Mouse (Mus musculus): ENCODE results near the gene Pdcd2.
"Not testable (repeated sequence)": the region's sequence is repeated elsewhere in the genome, so short reads cannot be mapped to it uniquely, and the experiment has no call there.

The Pdcd2 gene

GRCm38 (mm10) chr17:15526986-15527810, at the start of gene Pdcd2:
Gene Pdcd2, minus strand, starts transcription at chr17:15527301.
- DNase-seq (ENCODE audit: low read depth) = peak; percentile 87

GRCm38 (mm10) chr17:15575056-15575455, 48.0 kb upstream of the Pdcd2 start:
- DNase-seq (ENCODE audit: low read depth) = no peak

DNA sequence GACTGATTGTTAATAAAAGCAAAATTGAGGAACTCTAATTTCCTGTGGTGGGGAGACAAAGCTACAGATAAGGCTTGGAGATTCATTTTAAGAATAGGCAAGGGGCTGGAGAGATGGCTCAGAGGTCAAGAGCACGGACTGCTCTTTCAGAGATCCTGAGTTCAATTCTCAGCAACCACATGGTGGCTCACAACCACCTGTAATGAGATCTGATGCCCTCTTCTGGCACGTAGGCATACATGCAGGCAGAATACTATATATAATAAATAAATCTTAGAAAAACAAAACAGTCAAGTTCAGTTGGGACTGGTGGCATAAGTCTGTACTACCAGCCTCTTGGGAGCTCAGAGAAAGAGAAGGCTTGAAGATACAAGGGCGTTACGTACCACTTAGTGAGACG, 39.8 kb upstream of the Pdcd2 start:
- DNase-seq (ENCODE audit: low read depth) = no peak

DNA sequence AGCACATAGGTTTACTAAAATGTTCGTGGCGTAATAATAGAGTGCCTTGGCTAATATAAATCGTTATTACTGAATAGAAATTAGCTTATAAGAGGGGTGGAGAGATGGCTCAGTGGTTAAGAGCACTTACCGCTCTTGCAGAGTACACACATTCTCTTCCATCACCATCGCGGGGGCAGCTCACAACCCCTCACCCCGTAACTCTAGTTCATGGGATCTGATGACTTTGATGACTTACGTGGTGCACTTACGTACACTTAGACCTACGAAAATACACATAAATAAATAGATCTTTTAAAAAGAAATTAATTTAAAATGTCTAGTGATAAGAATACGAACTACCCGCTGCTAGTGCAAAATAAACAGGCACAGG, 37.8 kb upstream of the Pdcd2 start:
- DNase-seq (ENCODE audit: low read depth) = no peak

- DNase-seq (ENCODE audit: low read depth) = peak; percentile 96
These were observed 37.2 kb upstream of the Pdcd2 start, which contains the start of gene Prdm9 for GRCm38 (mm10) chr17:15564014-15564927. Gene Prdm9, minus strand, starts transcription at chr17:15564354.

GRCm38 (mm10) chr17:15559946-15560345, 32.8 kb upstream of the Pdcd2 start:
- DNase-seq (ENCODE audit: low read depth) = no peak

DNA sequence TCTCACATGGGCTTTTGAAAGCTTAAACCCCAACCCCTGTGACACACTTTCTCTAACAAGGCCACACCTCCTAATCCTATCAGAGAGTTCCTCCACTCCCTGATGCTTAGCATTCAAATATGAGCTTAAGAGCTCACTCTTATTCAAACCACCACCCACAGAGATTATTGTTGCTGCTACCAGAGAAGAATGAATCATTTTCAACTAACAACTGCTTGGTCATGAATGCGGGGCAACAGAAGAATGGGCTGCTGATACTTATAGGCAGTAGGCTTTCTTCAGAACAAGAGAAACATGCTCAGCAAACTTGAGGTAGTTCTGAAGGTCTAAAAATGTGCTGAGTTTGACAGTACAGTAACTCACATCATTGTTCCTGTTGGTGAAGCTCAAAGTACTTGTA, 22.6 kb upstream of the Pdcd2 start:
- no peak for DNase-seq (ENCODE audit: low read depth)

DNA sequence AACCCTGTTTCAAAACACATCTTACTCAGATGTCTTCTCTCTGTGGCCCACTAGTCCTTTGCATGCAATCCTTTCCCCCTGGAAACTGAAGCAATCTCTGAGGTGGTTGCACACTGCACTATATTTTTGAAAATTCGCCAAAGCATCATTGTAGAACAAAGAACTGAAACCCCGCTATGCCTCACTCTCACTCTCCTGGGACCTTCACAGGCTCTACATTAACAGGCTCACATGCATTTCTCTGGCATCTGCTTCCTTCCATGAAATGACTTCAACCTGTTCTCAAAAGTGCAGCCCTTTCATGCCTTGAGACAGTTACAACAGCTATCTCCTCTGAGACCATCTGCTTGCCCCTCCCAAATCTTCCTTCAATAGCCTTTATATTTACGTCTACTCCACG, 19.3 kb upstream of the Pdcd2 start:
- DNase-seq (ENCODE audit: low read depth) = no peak

DNA sequence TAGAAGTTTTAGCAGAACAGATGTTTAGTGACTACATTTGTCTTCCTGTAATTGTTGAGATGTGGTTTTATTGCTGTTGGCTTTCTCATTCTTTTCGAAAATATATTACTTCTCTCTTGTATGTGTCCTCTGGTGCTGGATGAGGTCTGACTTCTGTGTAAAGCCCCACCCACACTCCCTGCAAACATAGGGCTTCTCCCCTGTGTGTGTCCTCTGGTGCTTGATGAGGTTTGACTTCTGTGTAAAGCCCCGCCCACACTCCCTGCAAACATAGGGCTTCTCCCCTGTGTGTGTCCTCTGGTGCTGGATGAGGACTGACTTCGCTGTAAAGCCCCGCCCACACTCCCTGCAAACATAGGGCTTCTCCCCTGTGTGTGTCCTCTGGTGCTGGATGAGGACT, 16.8 kb upstream of the Pdcd2 start:
- not testable (repeated sequence) for DNase-seq (ENCODE audit: low read depth)

DNA sequence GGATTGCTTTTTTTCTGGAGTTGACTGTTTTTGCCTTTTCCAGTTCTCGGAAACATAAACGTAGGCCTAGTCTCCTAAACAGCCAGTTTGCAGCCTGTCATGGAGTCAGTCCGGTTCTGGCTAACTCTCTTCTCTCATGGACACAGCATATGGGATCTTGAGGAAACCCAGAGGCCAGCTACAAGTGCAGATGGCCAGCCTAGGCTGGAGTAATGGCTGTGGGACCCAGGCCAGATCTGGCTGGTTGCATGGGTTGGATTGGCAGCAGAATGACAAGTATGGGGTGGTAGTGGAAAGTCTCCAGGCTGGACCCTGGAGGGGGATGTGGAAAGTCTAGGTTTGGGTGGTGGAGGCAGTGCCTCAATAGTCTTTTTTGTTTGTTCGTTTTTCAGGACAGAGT, 13.2 kb upstream of the Pdcd2 start:
- DNase-seq (ENCODE audit: low read depth) = no peak

GRCm38 (mm10) chr17:15536457-15536904, 9.4 kb upstream of the Pdcd2 start:
- DNase-seq (ENCODE audit: low read depth) = no peak

DNA sequence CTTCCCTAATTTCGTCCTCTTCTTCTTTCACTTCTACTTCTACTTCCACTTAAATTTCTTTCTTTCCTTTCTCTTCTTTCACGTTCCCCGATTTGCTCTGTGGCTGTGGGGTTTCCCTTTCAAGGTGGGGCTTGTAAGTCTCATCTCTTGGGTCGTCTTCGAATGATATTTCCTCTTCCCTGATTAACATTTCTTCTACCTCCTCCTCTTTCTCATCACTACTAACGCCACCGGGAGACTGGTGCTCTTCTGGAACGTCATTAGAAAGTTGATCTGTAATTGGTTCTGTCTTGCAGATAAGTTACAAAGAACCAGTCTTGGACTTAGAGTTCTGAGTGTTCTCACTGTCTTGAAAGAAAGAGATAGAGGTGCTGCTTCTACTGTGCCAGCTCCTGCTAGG, 8.8 kb upstream of the Pdcd2 start:
- no peak for DNase-seq (ENCODE audit: low read depth)

DNA sequence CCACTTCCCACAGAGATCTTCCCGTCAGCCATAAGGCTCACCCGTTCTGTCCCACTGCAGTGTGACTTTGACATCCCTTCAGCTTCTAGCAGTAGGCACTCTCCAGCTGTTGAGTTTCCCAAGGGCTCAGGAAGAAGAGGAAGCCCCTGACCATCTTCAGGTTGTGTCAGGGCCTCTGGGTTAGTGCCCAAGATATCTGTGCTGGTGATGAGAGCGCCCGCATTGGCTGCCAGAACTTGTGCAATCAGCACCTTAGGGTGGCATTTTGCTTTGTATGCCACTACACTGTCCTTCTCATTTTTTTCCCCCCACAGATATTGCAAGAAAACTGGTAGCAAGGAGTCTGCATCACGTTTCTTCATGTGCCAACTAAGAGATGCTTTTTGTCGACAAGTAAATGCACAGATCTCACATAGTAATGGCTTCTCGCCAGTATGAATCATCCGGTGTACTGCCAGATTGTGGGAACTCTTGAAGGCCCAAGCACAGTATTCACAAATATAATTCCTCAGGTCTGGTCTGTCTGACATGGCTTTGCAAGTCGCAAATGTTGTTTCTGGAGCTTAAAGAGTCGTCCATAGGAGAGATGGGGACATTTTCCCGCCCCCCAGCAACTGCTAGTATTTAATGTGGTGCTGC, 8.2 kb upstream of the Pdcd2 start:
- DNase-seq (ENCODE audit: low read depth) = peak; percentile 52

- DNase-seq (ENCODE audit: low read depth) = no peak
These were observed 3.0 kb upstream of the Pdcd2 start for GRCm38 (mm10) chr17:15530141-15530540.

DNA sequence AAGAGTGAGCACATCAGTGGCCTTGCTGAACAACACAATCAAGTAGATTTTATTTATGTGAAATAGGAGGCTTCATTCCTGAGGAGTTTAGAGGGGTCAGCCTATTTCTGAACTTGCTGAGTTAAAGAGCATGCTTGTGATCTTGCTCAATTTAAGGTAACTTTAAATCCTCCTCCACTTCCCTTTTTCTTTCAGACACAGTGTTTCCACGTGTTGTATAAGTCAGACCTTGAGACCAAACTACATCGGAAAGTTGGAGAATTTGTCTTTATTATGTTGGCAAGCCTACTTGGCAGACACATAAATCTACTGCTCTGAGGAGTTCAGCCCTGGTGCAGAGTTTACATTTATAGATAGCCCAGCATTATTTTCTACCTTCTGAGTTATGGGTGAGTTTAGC, 1.8 kb upstream of the Pdcd2 start:
- no peak for DNase-seq (ENCODE audit: low read depth)

GRCm38 (mm10) chr17:15527811-15528136, 673 bp upstream of the Pdcd2 start:
- DNase-seq (ENCODE audit: low read depth) = no peak

- no peak for DNase-seq (ENCODE audit: low read depth)
These were observed 797 bp downstream of the Pdcd2 start for GRCm38 (mm10) chr17:15526304-15526703.

GRCm38 (mm10) chr17:15518766-15519165, 8.3 kb downstream of the Pdcd2 start:
- DNase-seq (ENCODE audit: low read depth) = no peak

- DNase-seq (ENCODE audit: low read depth) = no peak
These were observed 8.9 kb downstream of the Pdcd2 start for GRCm38 (mm10) chr17:15518186-15518585.

- DNase-seq (ENCODE audit: low read depth) = no peak
These were observed 9.3 kb downstream of the Pdcd2 start for GRCm38 (mm10) chr17:15517776-15518175.

- no peak for DNase-seq (ENCODE audit: low read depth)
These were observed 16.4 kb downstream of the Pdcd2 start for GRCm38 (mm10) chr17:15510694-15511093.

DNA sequence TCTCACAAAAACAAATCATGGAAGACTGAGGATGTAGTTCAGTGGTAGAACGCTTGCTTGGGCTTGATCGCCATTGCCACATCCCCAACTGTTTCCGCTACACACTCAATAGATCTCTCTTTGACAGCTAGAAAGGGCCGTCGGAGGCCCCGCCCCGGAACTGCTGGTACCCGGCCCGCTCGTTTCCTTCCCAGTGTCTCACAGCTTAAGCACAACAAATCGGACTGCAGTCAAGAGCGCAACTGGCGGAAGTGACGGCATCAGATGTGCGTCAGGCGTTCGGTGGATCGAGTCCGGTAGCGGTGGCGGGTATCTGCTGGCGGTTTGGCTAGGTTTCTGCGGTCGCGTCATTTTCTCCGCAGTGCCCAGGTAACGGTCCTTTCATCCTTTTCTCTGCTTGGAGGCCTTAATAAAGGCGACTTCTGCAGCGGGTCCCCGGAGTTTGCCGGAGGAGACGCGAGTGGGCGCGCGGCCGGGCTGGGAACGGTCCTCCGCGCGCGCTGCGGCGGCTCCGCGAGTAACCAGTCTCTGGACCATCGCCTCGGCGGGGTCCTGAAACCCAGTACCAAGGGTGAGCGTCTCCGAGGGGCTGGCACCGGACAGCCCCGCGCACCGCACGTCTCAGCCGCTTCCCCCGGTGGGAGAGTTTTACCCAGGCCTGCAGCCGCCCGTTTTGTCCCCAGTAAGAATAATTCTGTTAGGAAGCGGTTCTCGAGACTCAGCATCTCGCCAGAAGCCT, 27.3 kb downstream of the Pdcd2 start, which contains the start of the genes Psmb1 and Tbp:
Gene Psmb1 (minus strand): TSS at position 96 of the 739 bp plus-strand sequence.
Gene Tbp (plus strand): TSS at position 233 of the 739 bp plus-strand sequence.
- peak; percentile 94 for DNase-seq (ENCODE audit: low read depth)
